Mouse (Mus musculus): ENCODE results near the gene Uso1.

Uso1 gene

DNA sequence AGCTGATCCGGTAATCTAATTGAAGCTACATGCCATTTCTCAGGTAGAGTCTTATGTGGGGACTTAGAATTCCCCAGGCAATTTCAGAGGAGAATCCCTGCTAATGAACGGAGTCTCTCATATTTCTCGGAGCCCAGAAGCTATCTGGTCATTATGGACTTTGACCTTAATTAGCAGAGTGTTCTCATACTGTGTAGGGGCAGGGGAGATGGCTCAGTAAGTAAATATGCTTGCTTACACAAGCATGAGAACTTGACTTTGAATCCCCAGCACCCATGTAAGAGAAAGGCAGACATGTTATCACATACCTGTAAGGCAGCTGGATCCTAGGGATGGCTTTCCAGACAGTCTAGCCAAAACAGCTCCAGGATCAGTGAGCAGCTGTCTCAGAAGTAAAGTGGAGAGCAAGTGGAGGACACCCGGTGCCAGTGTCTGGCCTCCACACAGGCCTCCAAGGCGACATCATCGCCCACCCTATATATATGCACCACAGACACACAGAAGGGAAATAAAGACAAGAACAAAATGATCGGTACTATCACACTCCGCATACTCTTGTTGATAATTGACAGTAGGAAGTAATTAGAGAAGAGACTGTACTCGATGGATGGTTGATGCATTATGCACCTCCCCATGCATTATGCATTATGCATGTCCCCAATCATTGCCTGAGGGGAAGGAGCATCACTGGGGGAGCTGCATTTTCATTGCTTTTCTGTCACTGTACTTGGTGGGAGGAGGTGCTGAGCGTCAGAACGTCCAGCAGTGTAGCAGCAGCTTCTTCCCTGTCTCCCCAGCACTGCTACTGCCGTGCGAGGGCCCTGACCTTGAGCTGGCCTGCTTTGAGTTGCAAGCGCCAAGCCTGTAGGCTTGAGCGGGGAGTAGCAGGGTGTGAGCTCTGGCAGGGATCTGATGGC is 59.4 kb downstream of the Uso1 start:
- no peak for DNase-seq (ENCODE audit: low spot score)

DNA sequence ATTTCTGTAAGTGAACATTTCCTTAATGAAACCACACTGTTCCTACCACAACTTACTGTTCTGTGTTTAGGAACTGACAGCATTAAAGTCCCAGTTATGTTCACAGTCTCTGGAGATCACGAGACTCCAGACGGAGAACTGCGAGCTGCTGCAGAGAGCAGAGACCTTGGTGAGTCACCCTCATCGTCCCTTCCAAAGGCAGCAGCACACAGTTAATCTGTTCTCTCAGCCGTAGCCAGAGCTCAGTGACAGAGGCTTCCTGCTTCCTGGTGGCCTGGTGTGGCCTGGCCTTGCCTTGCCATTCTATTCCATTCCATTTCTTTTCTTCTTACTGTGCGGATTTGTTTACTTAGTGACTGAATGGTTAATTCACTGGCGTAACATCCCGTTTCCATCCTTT is 60.5 kb downstream of the Uso1 start:
- DNase-seq (ENCODE audit: low spot score): no peak

- DNase-seq (ENCODE audit: low spot score): no peak
Measured at GRCm38 (mm10) chr5:92204162-92205036, 66.7 kb downstream of the Uso1 start.

DNA sequence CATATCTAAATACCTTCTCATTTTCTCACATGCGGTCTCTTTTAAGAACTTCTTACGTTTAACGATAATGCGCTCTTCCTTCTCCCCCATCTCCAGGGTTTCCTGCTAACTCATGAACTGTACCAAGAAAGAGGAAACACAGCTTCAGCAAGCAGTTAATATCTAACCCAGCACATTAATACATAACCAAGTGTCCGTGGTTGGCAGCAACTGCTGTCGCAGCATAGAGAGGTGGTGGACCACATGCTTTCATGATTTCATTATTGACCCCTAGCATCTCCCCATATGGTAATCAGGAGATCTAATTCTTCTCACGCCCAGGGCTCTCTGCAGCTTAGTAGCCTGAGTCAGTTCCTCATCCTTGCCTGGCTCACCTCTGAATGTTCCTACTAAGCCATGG is 67.4 kb downstream of the Uso1 start:
- DNase-seq (ENCODE audit: low spot score): no peak

GRCm38 (mm10) chr5:92205706-92206105 is 68.0 kb downstream of the Uso1 start:
- DNase-seq (ENCODE audit: low spot score): no peak

- no peak for DNase-seq (ENCODE audit: low spot score)
Measured at GRCm38 (mm10) chr5:92206121-92206520, 68.4 kb downstream of the Uso1 start.

DNA sequence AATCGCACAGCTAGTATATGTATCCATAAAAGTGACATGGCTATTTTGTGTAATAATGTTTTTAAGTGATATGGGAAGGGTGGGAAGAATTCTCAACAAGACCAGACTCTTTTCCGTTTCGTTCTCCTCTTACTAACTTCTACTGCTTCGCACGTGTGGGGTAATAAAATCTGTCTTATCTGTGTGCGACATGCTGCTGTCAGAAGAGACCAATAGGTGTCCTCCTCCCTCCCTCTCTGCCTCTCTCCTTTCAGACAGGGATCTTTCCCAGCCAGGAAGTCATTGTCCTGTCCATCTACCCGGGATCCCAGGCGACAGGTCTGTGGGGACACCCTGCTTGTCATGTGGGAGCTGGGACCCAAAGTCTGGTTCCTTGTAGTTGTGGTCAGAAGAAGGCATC is 72.5 kb downstream of the Uso1 start:
- DNase-seq (ENCODE audit: low spot score): no peak

- no peak for DNase-seq (ENCODE audit: low spot score)
Measured at GRCm38 (mm10) chr5:92212231-92212630, 74.5 kb downstream of the Uso1 start.

DNA sequence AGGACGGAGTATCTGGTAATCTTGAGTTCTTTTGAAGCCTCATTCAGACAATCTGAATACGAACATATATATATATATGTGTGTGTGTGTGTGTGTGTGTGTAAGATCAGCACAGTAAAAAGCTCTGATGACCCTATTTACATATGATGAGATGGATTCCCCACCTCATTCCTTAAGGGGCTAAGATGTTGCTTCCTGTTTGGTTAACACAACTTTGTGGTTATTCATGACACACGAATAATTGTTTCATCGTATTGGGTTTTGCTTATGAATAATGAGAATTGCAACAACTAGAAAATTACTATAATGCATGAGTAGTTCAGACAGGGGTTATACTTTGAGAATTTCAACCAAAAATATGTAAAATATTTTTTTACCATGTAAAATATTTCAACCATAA is 77.6 kb downstream of the Uso1 start, which contains the start of gene U90926:
TSS of gene U90926 (minus strand) at position 101 of the 400 bp plus-strand sequence.
- DNase-seq (ENCODE audit: low spot score): no peak

GRCm38 (mm10) chr5:92218915-92219793 is 81.4 kb downstream of the Uso1 start:
- no peak for DNase-seq (ENCODE audit: low spot score)

GRCm38 (mm10) chr5:92219826-92220225 is 82.1 kb downstream of the Uso1 start:
- DNase-seq (ENCODE audit: low spot score): no peak

DNA sequence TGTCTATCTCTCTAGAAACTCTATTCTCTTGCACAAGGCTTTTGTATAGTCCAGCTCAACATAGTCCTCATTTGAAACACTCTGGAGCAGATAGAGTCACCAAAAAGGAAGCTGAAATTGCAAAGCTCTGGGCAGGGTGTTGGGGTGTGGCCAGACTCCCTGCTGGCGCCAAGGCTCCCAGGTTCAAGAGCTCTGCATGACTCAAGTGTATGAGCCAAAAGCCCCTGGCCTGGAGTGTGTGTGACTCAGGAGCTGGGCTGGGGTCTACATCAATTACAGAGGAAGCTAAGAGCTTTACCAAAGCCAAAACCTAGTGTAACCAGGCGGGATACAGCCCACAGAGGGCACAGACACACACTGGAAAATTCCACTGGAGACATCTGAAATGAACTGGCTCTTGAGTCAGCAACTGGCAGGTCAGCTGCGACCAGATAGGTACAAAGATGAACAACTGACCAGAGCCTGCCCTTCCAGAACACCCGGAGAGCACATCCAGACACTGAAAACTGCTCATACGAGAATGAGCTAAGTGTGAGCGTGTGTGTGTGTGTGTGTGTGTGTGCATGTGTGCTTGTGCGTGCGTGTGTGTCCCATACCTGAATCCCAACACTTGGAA is 82.7 kb downstream of the Uso1 start:
- DNase-seq (ENCODE audit: low spot score): no peak

GRCm38 (mm10) chr5:92227782-92228181 is 90.0 kb downstream of the Uso1 start:
- no peak for DNase-seq (ENCODE audit: low spot score)

DNA sequence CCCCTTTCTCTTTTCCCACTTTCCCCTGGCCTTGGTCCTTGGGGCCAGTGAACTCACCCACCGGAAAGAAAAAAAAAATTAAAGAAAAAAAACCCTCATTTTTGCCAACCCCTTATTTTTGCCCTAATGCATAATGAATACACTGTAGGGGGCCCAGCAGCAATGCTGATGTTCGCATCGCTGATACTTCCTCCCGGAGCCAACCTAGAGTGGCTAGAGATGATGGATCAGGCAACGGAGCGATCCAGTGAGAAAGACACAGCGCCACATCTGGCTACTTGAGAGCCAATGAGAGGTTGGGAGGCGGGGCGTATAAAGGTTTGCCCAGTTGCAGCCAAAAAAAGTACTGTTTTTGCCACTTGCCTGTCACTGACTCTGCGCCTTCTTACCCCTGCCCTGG is 91.0 kb downstream of the Uso1 start:
- no peak for DNase-seq (ENCODE audit: low spot score)

- DNase-seq (ENCODE audit: low spot score): no peak
Measured at GRCm38 (mm10) chr5:92229514-92229913, 91.8 kb downstream of the Uso1 start.

GRCm38 (mm10) chr5:92230306-92230705 is 92.6 kb downstream of the Uso1 start:
- DNase-seq (ENCODE audit: low spot score): no peak

DNA sequence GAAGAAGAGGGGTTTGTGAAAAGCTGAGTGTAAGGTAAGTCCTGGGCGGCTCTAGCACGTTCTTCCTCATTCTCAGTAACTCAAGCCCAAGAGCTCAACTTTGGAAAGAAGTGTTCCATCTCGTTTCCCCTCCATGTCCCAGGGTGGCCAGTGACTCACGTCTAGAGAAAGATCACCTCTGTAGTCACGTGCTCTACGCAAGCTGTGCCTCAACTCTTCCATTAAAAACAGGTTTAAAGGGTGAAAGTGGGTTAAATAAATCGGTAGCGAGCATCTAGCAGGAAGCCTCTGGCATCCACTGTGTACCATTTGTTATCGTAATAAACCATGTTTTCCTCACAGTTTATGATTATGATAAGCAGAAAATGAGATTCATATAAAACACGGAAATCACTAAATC is 94.1 kb downstream of the Uso1 start:
- no peak for DNase-seq (ENCODE audit: low spot score)

DNA sequence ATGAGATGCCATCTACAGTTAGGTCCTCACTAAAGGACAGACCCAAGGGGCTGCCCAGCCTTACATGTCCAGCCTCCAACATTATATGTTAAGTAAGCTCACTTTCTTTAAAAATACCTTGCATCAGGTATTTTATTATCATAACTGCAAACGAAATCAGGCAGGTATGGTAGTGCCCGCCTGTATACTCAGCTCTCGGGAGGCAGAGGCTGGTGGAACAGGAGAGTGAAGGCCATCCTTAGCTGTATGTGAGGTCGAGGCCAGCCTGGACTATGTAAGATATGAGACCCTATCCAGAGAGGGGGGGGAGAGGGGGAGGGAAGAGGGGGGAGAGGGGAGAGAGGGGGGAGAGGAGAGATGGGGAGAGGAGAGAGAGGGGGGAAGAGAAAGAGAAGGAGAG is 95.6 kb downstream of the Uso1 start:
- DNase-seq (ENCODE audit: low spot score): no peak

GRCm38 (mm10) chr5:92234939-92235557 is 97.3 kb downstream of the Uso1 start:
- DNase-seq (ENCODE audit: low spot score): no peak

DNA sequence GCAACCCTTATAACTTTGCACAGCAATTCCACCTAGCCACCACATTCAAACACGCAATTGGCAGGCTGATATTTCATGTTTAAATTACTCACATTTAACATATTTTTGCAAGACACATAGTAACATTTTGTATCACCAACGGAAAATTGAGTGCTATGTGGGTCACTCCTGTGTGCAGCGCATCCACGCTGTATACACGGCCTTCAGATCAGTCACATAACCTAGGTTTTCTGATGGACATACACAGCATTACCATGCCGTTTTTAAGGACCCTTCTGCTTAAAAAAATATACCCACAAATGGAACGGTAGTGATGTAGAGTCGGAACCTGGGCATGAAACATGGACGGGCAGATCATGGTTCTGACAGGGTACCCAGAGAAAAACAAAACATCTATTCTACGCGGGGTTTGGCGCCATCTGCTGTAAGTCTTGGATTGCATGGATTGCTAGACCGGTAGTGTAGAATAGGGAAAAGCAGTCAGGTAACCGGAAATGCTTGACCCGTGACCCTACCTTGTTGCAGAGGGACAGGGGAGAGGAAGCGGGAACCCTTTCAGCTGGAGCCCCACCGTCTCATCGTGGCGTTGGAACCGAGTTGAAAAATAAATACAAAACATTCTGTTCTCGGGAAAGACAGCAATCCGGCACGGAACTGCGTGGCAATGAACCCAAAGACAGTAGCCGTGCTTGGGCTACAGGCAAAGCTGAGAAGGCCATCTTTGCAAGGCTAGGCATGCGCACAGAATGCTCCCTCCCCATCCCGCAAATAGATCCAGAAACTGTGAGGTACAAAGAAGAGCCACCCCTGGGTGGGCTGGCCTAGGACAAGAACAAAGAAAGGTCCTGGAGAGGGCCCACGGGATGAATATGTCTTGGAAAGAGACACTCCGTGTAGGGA is 101.8 kb downstream of the Uso1 start:
- peak; percentile 80 for DNase-seq (ENCODE audit: low spot score)

Data from testis, postnatal 10 days (tissue).